Mouse (Mus musculus) spleen, adult 2 months (tissue): ENCODE measurements around the gene Ssh2.

ENCODE experiments used
- CTCF ChIP-seq: fragments of 200-500 bp; IDR thresholded peaks from 2 replicates; pipeline ENCODE4 v1.5.1; 2011; ENCODE audit warnings: mild to moderate bottlenecking, inconsistent platforms; ENCODE audit not compliant: insufficient read depth, insufficient read length, insufficient replicate concordance; ENCODE audit errors: extremely low read depth
- POLR2A ChIP-seq: fragments of 200-500 bp; IDR thresholded peaks from 2 replicates; pipeline ENCODE4 v1.6.1; 2011; ENCODE audit warnings: low read depth, low read length, inconsistent platforms

GRCm38 (mm10) chr11:77365706-77366386 lies 149.8 kb downstream of the Ssh2 start:
- TF ChIP-seq CTCF, result no peak
- TF ChIP-seq POLR2A, result no peak
